8 mouse cellular contexts compared by ENCODE assay signal in genomic region chr3:51561109-51561992, GRCm38 (mm10). TPM values are rescaled to one million over a fixed set of nuclear protein-coding genes. Genes with fewer than 3 reads are reported as not detected.
A peak's percentile ranks its signal among the peaks of the same experiment; 100 is the strongest.
DNase-seq lines count a peak whose midpoint lies in the region; ATAC-seq and TF ChIP-seq lines count a peak whose summit lies in the region.

No protein-coding gene starts in this region.

- peak; percentile 33 for TF ChIP-seq CTCF in left cerebral cortex, adult 2 months (IDR thresholded peaks at IDR 0.05)

- peaks cover 15% of the 10 kb centered on the region for H3K4me1 ChIP-seq in hindbrain, embryonic 14.5 days (replicated peaks; ENCODE audit: control insufficient read depth, insufficient read depth, low read length)

- no peaks in the 10 kb centered on the region for H3K9me3 ChIP-seq in hindbrain, embryonic 14.5 days (ENCODE audit: control insufficient read depth, low read length)

- no peaks in the 10 kb centered on the region for H3K36me3 ChIP-seq in hindbrain, embryonic 14.5 days (replicated peaks; ENCODE audit: control insufficient read depth, insufficient read depth)
- H3K36me3 ChIP-seq in macrophage (ENCODE audit: inconsistent target) = no peaks in the 10 kb centered on the region

- peak overlapping the region; percentile 93 for H3K27ac ChIP-seq in hindbrain, embryonic 14.5 days
- peak overlapping the region; percentile 98 for H3K27ac ChIP-seq in left cerebral cortex, adult 2 months
- H3K27ac ChIP-seq in macrophage = peak overlapping the region; percentile 49

- intact Hi-C loops in left cerebral cortex, adult 2 months (cut with DNase I) = loop anchor here (2.0 to 10.0 kb wide), 5 partner anchors 51 to 1423 kb away; no protein-coding TSS in a partner anchor

- peak; percentile 59 for ATAC-seq in hindbrain, embryonic 14.5 days (ENCODE audit: low FRiP score)

- H3K4me2 ChIP-seq in hindbrain, embryonic 14.5 days (replicated peaks) = peak overlapping the region; percentile 90

- peak overlapping the region; percentile 93 for H3K9ac ChIP-seq in hindbrain, embryonic 14.5 days

- H3K4me3 ChIP-seq in hindbrain, embryonic 14.5 days (replicated peaks; ENCODE audit: low read length) = peak overlapping the region; percentile 91
- H3K4me3 ChIP-seq in left cerebral cortex, adult 2 months = peak overlapping the region; percentile 95
- H3K4me3 ChIP-seq in macrophage (ENCODE audit: inconsistent target) = peak overlapping the region; percentile 50

- no peaks in the 10 kb centered on the region for H3K27me3 ChIP-seq in hindbrain, embryonic 14.5 days (ENCODE audit: control insufficient read depth, insufficient read depth, low read length)

- WGBS in hindbrain, embryonic 14.5 days = 1% methylated on average over 32 of the region's 32 CpGs
- 1% methylated on average over 32 of the region's 32 CpGs for WGBS in macrophage (ENCODE audit: missing documents)

- H3K79me2 ChIP-seq in macrophage (ENCODE audit: inconsistent target) = peaks cover 32% of the 10 kb centered on the region

- peak; percentile 64 for DNase-seq in R1 (ENCODE audit: low read depth, low spot score)
- peak; percentile 79 for DNase-seq in cerebellum, adult 9-10 months
- peak; percentile 36 to 59 for DNase-seq in frontal cortex, postnatal 10 days (ENCODE audit: low spot score in 2 of 2)
- DNase-seq in hindbrain, embryonic 14.5 days (ENCODE audit: low spot score) = peak; percentile 71
- peak; percentile 50 to 56 for DNase-seq in left cerebral cortex, adult 2 months (ENCODE audit: extremely low spot score in 1 of 2, low spot score in 2 of 2)
- peak; percentile 64 to 71 for DNase-seq in right cerebral cortex, adult 2 months (ENCODE audit: low spot score in 2 of 2)
- DNase-seq in urinary bladder, postnatal 4 days (ENCODE audit: low spot score in 2 of 2) = peak; percentile 36 to 66

RNA-seq across cellular contexts. Expression of gene Setd7, which starts 0.7 kb away (rescaled TPM):
- 2.7 and 2.9 TPM in 2 replicates for polyA plus RNA-seq in hindbrain, embryonic 14.5 days (2014; fragmentation: Nextera tagmentation; extraction: Ambion mirVana)
- total RNA-seq in left cerebral cortex, adult 2 months (2021) = 100 to 1,000 TPM; 133 to 143 TPM
- 100 to 1,000 TPM in 1 of 26 experiments, 10 to 100 TPM in 25; 14.5 to 104 (median 51.2) TPM for total RNA-seq in macrophage (2018; cell fraction: chromatin; rRNA removed)
- total RNA-seq in macrophage (2018; cell fraction: cytosol; rRNA removed) = 10 to 100 TPM in 25 of 26 experiments, 1 to 10 TPM in 1; 9.5 to 42.1 (median 20.2) TPM
- 10 to 100 TPM; 15.2 to 83.8 (median 34.3) TPM for total RNA-seq in macrophage (2018; cell fraction: nucleus; rRNA removed)
- 11.1 to 27.1 TPM (median 17.9 TPM) in 3 replicates for polyA plus RNA-seq in macrophage (2018)

Comparison
In these comparisons a context has a peak if more than half of its experiments do, and no peak if none do; other contexts are left out.
1. Peak in every context shown above with its lines: DNase-seq, ATAC-seq, H3K4me3 ChIP-seq and H3K27ac ChIP-seq.